Mouse (Mus musculus): ENCODE results near the gene Sergef.

The Sergef gene

DNA sequence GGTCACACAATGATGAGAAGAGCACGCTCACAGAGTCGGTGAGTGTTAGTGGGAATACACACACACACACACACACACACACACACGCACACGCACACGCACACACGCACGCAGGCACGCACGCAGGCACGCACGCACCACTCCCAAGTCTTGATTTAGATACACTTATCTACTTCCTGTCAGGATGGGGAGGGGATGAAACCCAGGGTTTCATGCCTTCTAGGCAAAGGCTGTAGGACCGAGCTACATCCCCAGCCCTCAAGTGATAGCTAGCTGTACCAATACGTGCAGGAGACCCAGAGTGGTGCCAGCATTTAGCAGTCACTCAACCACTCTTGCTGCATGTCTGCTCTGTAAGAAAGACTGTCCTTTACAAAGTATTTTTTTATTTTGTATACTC is 137.0 kb downstream of the Sergef start:
- DNase-seq (ENCODE audit: low spot score in 2 of 2) = no peak

DNA sequence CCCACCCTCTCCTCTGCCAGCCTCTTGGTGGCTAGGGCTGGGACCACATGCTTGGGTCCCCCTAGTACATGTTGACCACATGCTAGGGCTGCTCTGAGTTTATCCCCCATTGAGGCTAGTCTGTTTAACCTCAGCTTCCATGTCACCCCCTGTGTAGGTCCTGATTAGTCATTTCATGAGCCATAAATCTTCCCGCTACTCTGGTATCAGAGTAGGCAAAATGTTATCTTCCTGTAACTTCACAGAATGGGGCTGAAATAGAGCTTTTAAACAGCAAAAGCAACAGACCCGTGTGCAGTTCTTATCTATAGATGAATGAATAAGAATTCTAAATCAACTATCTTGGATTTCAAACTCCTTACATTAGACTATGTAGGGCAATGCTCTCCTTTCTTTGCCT is 138.1 kb downstream of the Sergef start:
- DNase-seq (ENCODE audit: low spot score in 2 of 2) = no peak

DNA sequence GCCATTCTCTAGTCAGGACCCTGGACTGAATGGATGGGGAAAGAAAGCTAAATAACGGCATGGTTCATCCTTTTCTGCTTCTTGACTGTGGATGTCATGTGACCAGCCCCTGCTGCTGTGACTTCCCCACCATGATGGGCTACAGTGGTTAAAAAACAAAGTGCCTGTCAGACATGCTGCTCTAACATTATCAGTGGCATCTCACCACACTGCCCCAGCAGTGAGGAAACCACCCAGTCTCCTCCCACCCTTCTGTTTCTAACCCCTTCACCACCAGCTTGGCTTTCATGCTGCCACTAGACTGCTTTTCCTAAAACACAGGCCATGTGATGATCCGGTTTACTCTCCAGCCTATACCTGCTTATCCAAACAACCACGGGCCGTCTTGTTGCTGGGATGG is 140.0 kb downstream of the Sergef start:
- no peak for DNase-seq (ENCODE audit: low spot score in 2 of 2)

DNA sequence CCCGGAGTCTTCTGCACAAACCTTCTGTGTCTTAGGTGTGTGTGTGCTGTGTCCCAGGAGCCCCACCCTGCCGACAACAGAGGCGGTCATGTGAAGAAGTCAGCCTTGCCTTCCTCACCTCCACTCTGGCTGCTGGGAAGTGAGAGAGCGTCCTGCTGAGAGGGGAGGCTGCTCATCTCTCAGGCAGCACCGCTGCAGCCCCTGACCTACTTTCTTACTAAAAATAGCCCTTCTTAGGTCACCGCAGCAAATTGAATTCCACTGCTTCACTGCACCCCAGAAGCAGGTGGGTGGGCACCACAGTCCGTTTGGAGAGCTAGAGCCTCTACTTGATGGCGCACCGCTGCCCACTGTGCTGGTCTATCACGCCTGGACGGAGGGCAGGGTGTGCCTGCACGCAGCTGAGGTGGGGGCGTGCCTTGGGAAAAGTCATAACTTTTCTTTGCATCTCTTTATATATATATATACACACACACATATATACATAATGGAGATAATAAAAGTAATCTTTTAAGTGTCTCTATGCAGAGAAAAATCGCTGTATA is 147.4 kb downstream of the Sergef start:
- no peak for DNase-seq (ENCODE audit: low spot score in 2 of 2)

DNA sequence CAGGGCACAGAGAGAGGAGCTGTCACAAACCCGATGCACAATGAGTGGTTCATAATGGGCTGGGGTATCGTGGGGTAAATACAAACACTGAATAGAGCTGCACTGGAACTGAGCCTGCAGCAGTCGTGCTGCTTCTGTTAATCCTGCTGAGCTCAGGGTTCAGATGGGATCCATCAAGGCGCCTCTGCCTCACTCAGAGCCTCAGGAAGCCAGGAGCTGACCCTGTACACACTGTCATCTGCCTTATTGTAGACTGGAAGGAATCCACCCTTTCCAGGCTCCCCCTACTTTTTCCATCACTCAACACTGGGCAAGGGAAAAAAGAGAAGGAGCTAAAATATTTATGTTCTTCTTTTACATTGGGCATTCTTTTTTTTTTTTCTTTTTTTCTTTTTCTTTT is 152.3 kb downstream of the Sergef start:
- no peak for DNase-seq (ENCODE audit: low spot score in 2 of 2)

DNA sequence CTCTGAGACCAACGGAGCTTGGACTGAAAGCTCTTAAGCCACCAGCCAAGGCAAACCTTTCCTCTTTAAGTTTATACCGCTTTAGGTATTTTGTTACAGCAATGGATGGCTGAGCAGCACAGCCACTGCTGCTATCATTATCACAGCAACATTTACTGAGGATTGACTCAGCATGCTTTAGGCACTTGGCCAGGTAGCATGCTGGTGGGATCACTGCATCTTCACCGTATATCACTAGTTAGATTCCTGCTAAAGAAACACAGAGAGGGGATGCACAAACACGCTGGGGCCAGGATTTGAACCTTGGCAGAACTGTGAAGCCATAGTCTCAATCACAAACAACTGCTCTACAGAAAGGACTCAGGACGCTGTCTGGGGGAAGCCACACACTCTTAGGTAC is 152.8 kb downstream of the Sergef start:
- no peak for DNase-seq (ENCODE audit: low spot score in 2 of 2)

DNA sequence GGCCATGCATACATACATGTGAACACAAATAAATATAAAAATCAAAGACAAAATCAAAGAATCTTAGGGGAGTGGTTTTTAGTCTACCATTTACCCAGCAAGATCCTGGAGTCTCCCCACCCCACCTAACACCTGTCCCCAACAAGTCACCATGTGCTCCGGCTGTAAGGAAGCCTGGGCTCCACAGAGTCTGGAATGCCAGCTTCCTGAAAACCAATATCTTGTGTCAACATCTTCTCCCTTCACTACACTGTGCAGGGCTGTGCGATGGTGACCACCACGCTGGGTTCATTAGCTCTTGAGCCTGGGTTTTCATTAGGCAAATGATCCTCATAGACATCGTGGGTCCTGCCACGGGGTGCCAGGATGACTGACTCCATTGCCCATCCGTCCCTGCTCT is 155.4 kb downstream of the Sergef start:
- no peak for DNase-seq (ENCODE audit: low spot score in 2 of 2)

DNA sequence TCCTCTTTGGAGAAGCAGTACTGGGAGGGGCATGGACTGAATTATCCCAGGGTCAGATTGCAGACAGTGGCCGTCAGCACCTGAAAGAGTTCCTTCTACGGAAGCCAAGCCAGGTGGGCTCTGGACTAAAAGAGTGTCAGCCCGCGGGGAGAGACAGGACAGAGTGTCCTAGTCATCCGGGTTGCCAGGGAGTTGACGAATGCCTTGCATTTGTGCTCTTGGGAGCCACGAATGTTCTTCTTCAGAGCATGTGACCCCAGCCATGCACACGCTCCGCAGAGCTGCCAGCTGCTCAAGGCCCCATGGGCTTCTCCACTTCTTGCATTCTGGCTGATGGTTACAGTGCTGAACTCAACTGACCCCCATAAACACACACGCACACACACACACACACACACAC is 156.6 kb downstream of the Sergef start:
- DNase-seq (ENCODE audit: low spot score in 2 of 2) = no peak

DNA sequence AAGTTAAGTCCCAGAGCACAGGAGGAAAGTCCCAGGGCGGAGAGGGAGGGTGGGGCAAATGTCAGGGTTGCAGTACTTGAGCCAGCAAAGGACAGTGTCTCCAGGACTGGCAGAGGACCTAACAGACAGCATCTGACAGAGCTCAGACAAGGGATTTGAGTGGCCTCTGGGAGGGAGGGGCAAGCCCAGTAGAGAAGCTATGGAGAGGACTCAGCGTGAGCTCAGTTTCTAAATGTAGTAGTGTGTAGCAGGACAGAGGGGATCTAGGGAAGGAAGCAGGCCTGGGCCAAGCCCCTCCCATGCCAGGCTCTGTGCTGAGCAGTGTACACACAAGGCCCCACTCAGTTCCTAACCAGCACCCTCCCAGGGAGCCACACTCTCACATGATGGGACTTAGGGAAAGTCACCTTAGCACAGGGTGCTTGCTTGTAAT is 157.5 kb downstream of the Sergef start:
- DNase-seq (ENCODE audit: low spot score in 2 of 2) = peak; percentile 71 to 76

DNA sequence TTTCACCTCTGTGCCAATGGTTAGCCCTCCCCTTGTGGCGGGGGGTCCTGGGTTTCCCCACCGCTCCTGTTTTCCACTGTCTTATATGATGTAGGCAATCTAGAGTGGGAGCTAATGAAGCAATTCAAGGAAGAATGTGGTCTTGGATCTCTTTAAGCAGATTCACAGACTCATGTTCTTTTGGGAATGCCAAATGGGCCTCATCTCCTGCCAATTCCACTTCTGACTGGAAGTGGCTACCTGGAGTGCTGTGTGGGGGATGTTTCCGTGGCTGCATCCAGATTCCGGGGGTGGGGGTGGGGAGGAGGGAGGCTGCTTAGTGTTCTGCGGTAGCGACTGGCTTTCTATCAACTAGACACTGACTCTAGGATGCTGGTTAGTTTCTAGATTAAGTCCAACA is 159.8 kb downstream of the Sergef start:
- DNase-seq (ENCODE audit: low spot score in 2 of 2) = no peak

DNA sequence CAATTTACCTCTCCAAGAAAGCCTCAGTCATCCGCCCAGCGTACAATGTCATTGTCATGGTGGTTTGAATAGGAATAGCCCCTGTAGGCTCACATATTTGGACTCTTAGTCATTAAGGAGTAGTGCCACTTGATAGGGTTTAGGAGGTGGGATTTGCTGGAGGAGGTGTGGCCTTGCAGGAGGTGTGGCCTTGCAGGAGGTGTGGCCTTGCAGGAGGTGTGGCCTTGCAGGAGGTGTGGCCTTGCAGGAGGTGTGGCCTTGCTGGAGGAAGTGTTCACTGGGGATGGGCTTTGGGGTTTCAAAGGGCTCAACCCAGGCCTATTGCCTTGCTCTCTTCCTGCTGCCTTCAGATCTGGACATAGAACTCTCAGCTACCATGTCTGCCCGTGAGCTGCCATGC is 162.2 kb downstream of the Sergef start:
- DNase-seq (ENCODE audit: low spot score in 2 of 2) = no peak

DNA sequence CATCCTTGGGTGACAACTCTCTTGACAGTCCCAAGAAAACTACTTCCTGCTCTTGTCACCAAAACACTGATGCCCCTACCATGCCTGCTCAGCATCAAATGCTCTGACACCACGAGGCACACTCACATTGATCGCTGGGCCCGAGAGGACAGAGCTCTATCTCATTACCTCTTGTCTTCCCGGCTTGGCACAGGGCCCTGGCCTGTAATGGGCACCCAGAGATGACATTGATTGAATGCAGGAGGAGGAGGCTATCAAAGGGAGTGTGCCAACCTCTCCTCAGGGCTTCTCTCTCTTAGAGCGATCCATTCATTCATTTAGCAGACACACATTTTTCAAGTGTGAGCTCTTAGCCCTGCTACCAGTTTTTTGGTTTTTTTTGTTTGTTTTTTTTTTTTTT is 164.1 kb downstream of the Sergef start:
- no peak for DNase-seq (ENCODE audit: low spot score in 2 of 2)

DNA sequence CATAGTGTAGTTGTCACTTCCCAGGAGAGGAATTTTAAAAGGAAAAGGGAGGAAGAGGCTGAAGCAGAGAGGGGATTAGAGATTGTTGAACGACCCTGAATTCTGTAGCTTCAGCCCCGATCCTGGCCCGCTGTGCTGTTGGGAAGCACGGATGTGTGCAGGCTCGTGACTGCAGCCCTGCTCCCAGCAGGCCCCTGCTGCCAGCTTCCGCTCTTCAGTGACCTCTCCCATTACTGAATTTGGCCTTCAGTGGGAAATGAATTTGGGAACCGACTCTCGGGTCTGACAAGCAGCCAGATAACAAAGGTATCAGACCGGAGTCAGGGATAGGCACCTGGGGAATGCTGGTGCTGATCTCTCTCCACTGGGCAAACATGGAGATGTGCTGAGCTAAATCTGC is 166.5 kb downstream of the Sergef start:
- DNase-seq (ENCODE audit: low spot score in 2 of 2) = no peak

DNA sequence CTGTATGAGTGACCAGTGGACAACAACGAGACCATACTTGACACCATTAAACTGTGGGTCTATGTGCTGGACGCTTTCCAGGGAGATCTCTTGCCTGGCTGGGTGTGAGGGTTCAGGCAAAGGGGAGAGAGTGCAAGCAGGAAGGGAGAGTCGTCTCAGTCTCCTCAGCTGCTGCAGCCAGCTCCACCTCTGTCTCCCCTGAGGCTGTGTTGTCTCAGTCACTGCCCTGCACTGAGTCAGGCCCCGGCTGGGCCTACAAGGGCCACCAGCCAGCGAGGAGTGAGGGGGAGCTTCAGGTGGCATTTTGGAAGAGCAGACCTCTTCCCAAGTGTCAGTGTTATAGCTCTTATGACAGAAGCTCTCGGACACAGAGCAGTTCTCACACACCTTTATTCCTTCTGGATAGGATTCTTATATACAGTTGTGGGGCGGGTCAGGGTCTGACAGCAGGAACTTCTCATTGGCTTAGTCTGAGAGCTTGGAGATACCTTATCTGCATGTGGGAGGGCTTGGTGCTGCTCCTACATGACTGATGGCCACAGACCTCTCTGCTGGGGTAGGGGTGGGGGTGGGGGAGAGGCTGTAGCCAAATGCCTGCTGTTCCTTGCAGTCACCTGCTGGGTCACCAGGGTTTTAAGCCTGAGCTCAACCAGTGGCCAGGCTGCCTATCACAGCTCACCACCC is 168.4 kb downstream of the Sergef start:
- DNase-seq (ENCODE audit: low spot score in 2 of 2) = no peak

DNA sequence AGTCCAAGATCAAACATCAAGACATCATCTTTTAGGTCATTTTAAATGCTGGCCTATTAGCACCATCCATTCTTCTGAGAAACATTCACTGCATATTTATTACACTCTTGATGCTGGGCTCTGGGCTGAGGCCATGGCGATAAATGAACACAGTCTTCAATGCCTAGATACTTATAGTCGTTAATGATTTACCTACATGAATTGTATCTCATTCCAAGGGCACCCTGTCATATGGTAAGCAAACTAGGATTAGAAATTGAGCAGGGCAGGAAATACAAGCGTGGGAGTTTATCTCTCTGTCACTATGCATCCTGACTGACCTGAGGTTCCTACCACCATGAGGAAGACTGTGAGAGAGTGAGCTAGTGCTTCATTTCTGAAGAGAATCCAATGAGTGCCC is 170.1 kb downstream of the Sergef start:
- DNase-seq (ENCODE audit: low spot score in 2 of 2) = no peak

DNA sequence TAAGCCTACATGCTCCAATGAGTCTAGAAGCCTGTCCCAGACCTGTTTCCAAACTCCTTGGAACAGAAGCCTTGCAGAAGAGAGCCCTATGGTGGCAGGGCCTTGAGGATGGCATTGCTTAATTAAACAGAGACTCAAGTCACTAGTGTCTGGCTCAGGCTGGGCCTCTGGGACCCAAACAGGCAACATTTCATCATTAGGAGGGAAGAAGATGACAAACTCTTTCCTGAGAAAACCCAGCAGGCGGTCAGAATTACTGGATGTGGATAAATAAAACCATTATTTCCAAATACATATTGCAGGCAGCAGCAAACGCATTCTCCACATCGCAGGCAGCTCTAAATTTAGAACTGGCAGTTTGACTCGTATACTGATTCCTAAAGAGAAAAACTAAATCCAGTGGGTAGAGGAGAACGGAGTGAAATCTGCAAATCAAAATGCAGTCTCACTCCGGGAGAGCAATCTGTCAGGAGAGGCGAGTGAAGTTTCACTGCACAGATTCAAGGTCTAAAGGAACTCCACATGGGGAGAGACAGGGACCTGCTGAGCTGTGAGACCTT is 173.1 kb downstream of the Sergef start:
- DNase-seq (ENCODE audit: low spot score in 2 of 2) = no peak

DNA sequence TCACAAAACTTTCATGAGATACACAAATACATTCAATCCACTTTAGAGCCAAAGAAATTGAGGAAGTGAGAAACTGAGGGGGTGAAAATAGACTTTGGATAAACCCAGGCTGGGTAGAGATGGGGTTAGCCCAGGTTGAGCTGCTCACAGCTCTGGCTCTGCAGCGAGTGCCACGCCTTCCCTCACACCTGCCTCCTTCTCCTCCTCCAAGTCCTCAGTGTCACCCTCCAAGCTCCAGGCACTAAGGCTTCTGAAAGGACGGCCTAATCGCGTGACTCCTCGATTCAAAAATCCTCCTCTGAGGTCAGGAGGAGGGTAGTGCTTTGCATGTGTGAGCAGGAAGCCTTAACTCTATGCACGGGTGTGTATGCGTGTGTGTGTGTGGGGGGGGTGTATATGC is 176.5 kb downstream of the Sergef start:
- no peak for DNase-seq (ENCODE audit: low spot score in 2 of 2)

DNA sequence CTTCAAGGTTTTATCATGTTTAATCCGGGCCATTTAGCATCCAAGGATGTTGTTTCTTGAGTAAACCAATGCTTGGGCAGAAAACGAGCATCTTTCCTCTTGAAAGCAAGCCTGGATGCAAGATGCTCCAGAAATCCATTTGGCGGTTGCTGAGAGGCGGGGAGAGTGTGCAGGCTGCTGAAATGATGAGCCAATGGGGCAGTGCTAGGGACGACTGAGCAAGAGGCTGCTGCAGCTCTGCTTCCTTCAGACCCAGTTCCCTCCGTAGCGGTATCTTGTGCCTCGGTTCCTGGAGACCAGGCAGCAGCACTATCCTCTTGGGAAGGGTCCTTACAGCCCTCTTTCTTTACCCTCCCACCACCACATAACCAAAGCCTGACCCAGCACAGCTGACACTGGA is 177.3 kb downstream of the Sergef start:
- DNase-seq (ENCODE audit: low spot score in 2 of 2) = no peak

DNA sequence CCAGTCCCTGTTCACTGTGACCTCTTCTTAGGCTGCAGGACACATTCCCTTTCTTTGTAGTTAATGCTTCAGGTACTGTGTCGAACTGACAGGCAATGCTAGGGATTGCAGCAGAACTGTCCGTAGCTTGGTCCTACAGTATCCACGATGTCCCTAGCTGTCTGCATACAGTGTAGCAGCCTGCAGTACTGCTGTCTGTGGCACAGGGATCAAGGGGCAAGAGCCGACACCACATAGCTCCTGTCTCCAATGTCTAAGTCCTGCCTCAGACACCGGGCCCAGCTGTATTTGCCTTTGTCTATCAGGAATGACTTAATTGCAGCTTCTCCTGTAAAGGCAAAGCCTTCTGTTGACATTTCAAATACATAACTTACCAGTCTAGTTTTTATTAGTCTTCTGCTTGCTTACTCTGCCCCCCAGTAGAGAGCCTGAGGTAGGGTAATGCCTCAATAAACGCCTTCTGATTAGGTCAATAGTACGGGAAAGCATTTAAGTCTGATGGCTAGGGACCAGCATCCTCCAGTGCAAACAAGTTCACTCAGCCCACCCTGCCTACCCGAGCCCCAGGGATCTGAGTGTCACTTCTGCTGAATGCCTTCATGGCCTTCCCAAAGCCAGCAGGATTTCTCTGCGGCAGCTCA is 179.9 kb downstream of the Sergef start:
- DNase-seq (ENCODE audit: low spot score in 2 of 2) = no peak

DNA sequence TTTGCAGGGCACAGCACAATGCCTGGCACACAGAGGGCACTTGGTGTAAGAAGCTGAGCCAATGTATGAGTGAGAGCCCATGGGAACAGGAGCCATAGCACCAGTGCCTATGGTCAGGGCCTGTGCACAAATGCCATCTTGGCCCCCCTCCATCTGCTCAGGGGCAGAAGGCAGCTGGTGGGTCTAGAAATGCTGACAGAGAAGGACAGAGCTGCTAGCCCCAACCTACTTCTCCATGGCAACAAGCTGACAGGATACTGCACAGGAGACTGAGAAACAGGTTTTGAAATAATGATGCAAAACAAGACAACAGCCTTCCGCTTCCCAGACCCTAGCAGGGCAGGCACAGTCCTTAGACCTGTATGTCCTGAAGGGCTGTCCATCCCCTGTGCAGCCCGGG is 180.4 kb downstream of the Sergef start:
- DNase-seq (ENCODE audit: low spot score in 2 of 2) = no peak

DNA sequence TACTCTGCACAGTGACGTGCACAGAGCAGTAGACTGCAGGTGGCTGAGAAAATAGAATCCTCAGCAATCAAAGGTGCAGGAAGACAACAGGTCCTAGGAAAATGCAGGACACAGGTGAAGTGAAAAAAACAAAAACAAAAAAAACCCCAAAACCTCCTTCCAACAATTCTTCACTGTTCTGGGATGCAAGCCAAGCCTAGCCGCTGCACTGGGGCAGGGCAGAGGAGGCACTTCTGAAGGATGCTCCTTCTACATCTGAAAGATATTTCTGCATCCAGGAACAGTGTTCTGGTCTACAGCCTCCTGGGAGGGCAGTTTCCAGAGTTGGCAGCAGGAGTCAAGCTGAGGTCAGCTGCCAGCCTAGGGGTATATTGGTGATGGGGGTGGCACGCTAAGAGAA is 181.7 kb downstream of the Sergef start:
- DNase-seq (ENCODE audit: low spot score in 2 of 2) = no peak

DNA sequence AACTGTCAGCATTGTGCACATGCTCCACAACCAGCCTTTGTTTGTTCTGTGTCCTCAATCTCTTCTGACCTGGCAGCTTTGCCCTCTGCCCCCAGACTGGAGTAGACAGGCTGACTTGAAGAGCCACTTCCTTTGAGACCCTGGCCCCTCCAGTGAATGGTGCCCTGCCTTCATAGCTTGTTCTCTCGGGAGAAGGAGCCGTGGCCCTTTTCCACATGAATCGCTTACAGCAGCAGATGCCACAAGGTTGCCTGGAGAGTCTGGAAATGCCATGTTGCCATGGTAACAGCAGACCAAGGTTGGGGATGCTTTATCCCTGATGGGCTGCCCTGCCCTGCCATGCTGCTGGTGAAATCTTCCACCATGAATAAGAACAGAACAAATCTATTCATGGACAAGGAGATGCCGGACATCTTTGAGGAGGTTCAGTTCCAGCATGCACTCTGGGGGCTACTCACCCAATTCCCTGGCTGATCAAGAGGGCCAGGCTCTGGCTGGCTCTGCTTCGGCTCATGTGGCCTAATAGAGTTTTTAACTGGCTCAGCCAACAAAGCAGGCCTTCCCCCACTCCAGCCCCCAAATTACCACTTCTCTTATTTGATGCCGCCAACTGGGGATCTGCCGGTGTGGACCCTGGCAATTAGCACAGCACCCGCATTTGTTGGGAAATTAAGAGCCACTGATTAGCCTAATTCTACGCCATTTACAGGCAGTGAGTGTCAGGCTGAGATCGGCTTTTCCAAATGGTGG is 185.5 kb downstream of the Sergef start:
- no peak for DNase-seq (ENCODE audit: low spot score in 2 of 2)

All from heart, adult 9 months (tissue).